Mouse (Mus musculus) retina, embryonic 14.5 days (tissue): ENCODE measurements around the gene Echdc2.
A peak's percentile ranks its signal among the peaks of the same experiment; 100 is the strongest.
"Not testable (repeated sequence)": the region's sequence is repeated elsewhere in the genome, so short reads cannot be mapped to it uniquely, and the experiment has no call there.

Experiments
- DNase-seq: peaks from one replicate; pipeline ENCODE4 v3.0.0-alpha.2; 2015; ENCODE audit warnings: low spot score

Echdc2 gene

GRCm38 (mm10) chr4:108165152-108165895, at the start of gene Echdc2:
TSS of gene Echdc2 (plus strand) at chr4:108165437.
- DNase-seq = peak; percentile 67

GRCm38 (mm10) chr4:108116466-108116865, 48.8 kb upstream of the Echdc2 start:
- DNase-seq = no peak

- DNase-seq = peak; percentile 24
Observed at GRCm38 (mm10) chr4:108117488-108117887, 47.7 kb upstream of the Echdc2 start.

- DNase-seq = peak; percentile 96
Observed at GRCm38 (mm10) chr4:108117924-108118876, 47.0 kb upstream of the Echdc2 start.

- no peak for DNase-seq
Observed at GRCm38 (mm10) chr4:108124104-108124503, 41.1 kb upstream of the Echdc2 start.

- DNase-seq = no peak
Observed at GRCm38 (mm10) chr4:108126260-108126659, 39.0 kb upstream of the Echdc2 start.

- no peak for DNase-seq
Observed at GRCm38 (mm10) chr4:108127516-108127915, 37.7 kb upstream of the Echdc2 start.

- no peak for DNase-seq
Observed at GRCm38 (mm10) chr4:108128339-108128738, 36.9 kb upstream of the Echdc2 start.

- no peak for DNase-seq
Observed at GRCm38 (mm10) chr4:108130452-108130851, 34.8 kb upstream of the Echdc2 start.

GRCm38 (mm10) chr4:108136938-108137337, 28.3 kb upstream of the Echdc2 start:
- no peak for DNase-seq

- not testable (repeated sequence) for DNase-seq
Observed at GRCm38 (mm10) chr4:108143178-108143577, 22.1 kb upstream of the Echdc2 start.

- DNase-seq = no peak
Observed at GRCm38 (mm10) chr4:108143778-108144177, 21.5 kb upstream of the Echdc2 start.

GRCm38 (mm10) chr4:108144880-108145279, 20.4 kb upstream of the Echdc2 start, which contains the start of gene Scp2:
TSS of gene Scp2 (minus strand) at chr4:108144998.
- no peak for DNase-seq

- not testable (repeated sequence) for DNase-seq
Observed at GRCm38 (mm10) chr4:108145554-108145953, 19.7 kb upstream of the Echdc2 start.

GRCm38 (mm10) chr4:108155141-108155540, 10.1 kb upstream of the Echdc2 start:
- not testable (repeated sequence) for DNase-seq

GRCm38 (mm10) chr4:108161936-108162335, 3.3 kb upstream of the Echdc2 start:
- no peak for DNase-seq

GRCm38 (mm10) chr4:108163291-108163690, 1.9 kb upstream of the Echdc2 start:
- DNase-seq = no peak

- no peak for DNase-seq
Observed at GRCm38 (mm10) chr4:108166874-108167273, 1.6 kb downstream of the Echdc2 start.

- DNase-seq = no peak
Observed at GRCm38 (mm10) chr4:108168056-108168455, 2.8 kb downstream of the Echdc2 start.

- DNase-seq = no peak
Observed at GRCm38 (mm10) chr4:108182278-108182677, 17.0 kb downstream of the Echdc2 start.

GRCm38 (mm10) chr4:108192821-108193323, 27.6 kb downstream of the Echdc2 start:
- DNase-seq = no peak

- no peak for DNase-seq
Observed at GRCm38 (mm10) chr4:108196277-108196855, 31.1 kb downstream of the Echdc2 start.
